Mouse (Mus musculus): ENCODE measurements around the gene Wfdc8. TPM values are rescaled to one million over a fixed set of nuclear protein-coding genes. Genes with fewer than 3 reads are reported as not detected.
"Not testable (repeated sequence)": the region's sequence is repeated elsewhere in the genome, so short reads cannot be mapped to it uniquely, and the experiment has no call there.

The Wfdc8 gene
- total RNA-seq, 2 experiments from 2014 or later, result not detected

- peak; percentile 7 for TF ChIP-seq CTCF (IDR thresholded peaks at IDR 0.05)
- intact Hi-C loops (cut with DNase I), result no loop called here
- no peak overlapping the region for H3K27ac ChIP-seq
- H3K4me3 ChIP-seq, result no peak overlapping the region
- no peak for DNase-seq (ENCODE audit: extremely low spot score in 1 of 2, low spot score in 2 of 2)
These were observed 9.9 kb downstream of the Wfdc8 start for GRCm38 (mm10) chr2:164603482-164603881.

- intact Hi-C loops (cut with DNase I), result no loop called here
- Histone ChIP-seq H3K27ac (no peak overlapping the region), H3K4me3 (no peak overlapping the region)
- peak; percentile 21 for TF ChIP-seq CTCF (IDR thresholded peaks at IDR 0.05)
- DNase-seq (ENCODE audit: extremely low spot score in 1 of 2, low spot score in 2 of 2), result no peak
These were observed 13.2 kb downstream of the Wfdc8 start for GRCm38 (mm10) chr2:164600179-164600578.

DNA sequence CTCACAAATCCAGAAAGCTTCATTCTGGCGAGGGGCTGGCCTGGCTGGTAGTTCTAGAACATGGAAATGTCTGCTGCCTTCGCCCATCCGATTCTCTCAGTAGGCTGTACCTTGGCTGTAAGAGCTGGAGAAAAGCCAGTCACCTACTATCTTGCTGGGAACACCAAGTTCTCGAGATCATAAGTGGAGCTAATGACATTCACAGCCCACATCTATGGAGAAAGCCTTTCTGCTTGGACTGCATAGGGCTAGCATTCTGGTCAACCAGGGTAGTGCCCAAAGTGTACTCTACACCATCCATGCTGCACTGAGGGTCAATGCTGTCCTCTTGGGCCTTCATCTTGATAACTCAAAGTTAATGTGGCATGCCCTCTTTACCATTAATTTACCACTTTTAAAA, 19.9 kb downstream of the Wfdc8 start, which contains the start of gene Eppin:
Eppin (minus strand) TSS at position 101 of the 400 bp plus-strand sequence.
- intact Hi-C loops (cut with DNase I), result no loop called here
- no peak within 1 kb of the TSS for H3K4me3 ChIP-seq

GRCm38 (mm10) chr2:164592014-164592413, 21.4 kb downstream of the Wfdc8 start:
- TF ChIP-seq CTCF (IDR thresholded peaks at IDR 0.05), result peak; percentile 78
- Histone ChIP-seq H3K4me3 (no peak overlapping the region), H3K27ac (no peak overlapping the region)
- intact Hi-C loops (cut with DNase I), result loop anchor here (1.0 kb wide), 1 partner anchor 134 kb away; no protein-coding TSS in a partner anchor
- peak; percentile 13 to 15 for DNase-seq (ENCODE audit: extremely low spot score in 1 of 2, low spot score in 2 of 2)

More for the DNA sequence above, 19.9 kb downstream of the Wfdc8 start, which contains the start of gene Eppin:
- H3K27ac ChIP-seq, result no peak within 1 kb of the TSS
- no peak for TF ChIP-seq CTCF (IDR thresholded peaks at IDR 0.05)
- no peak for DNase-seq (ENCODE audit: extremely low spot score in 1 of 2, low spot score in 2 of 2)

DNA sequence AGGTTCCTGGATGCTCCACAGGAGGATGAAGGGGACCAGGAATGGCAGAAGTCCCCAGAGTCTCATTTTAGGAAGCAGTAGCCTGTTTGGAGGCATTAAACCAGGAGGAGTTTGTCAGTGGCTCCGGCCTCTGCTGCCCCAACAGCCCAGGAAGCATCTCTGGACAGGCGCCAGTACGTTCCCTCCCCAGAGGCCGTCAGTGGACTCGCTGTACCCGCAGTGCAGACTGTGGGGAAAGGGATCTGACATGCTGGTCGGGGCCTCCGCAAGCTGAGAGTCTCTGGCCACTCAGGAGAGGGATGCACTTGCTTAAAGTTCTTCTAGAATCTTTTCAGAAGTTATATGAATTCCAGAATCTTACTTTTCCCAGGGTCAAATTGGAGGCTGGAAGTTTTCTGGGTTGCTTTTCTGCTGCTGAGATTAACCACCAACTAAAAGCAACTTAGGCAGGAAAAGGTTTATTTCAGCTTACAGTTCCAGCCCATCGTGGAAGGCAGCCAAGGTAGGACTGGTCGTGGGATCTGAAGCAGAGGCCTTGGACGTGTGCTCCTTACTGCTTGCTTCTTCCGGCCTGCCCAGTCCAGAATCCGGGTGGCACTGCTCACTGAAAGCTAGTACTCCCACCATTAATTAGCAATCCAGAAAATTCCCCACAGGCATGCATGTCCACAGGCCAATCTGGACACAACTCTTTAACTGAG, 28.3 kb downstream of the Wfdc8 start, which contains the start of gene Wfdc6a:
Wfdc6a (minus strand) TSS at position 423 of the 701 bp plus-strand sequence.
- H3K27ac ChIP-seq; DNase-seq (ENCODE audit: extremely low spot score in 1 of 2, low spot score in 2 of 2); H3K4me3 ChIP-seq; intact Hi-C loops (cut with DNase I): not testable (repeated sequence)

- intact Hi-C loops (cut with DNase I); H3K4me3 ChIP-seq; H3K27ac ChIP-seq; DNase-seq (ENCODE audit: extremely low spot score in 1 of 2, low spot score in 2 of 2): not testable (repeated sequence)
These were observed 40.1 kb downstream of the Wfdc8 start, which contains the start of gene Spint3 for GRCm38 (mm10) chr2:164573359-164573758. Spint3 (minus strand) TSS chr2:164573459.

DNA sequence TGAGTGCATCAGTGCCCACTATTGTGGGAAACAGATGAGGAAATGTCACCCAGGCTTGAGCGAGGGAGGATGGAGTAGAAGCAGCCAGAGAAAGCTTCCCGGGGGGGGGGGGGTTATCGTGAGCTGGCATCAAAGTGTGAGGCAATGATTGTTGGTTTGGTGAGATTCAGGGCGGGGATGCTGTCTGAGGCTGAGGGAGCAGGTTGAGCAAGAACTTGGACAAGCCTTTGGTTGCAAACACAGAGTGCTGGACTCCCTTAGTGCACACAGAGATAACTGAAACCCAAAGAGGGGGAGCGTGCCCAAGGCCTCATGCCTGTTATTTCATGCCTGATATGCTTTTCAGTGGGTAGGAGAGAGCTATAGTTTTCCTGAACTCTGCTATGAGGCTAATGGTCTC, 46.0 kb downstream of the Wfdc8 start:
- TF ChIP-seq CTCF (IDR thresholded peaks at IDR 0.05), result no peak
- Histone ChIP-seq H3K27ac (no peak overlapping the region), H3K4me3 (no peak overlapping the region)
- intact Hi-C loops (cut with DNase I), result no loop called here
- DNase-seq (ENCODE audit: extremely low spot score in 1 of 2, low spot score in 2 of 2), result no peak

DNA sequence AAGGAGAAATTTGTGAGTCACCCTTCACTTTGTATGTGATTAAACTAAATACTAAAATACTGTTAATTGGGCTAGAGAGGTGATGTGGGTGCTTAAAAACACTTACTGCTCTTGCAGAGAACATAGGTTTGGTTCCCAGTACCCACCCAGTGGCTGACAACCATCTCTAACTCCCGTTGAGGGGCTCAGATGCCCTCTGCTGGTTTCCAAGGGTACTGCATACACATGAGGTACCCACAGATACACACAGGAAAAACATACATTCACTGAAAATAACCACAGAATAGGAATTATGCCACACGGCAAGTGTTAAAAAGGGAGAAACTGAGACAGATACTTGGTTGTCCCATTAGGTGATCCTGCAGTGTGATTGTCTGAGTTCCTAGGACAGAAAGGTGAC, 46.4 kb downstream of the Wfdc8 start:
- peak; percentile 2; the same call in 1 of the 2 replicates for TF ChIP-seq CTCF (IDR thresholded peaks at IDR 0.05)
- no peak for DNase-seq (ENCODE audit: extremely low spot score in 1 of 2, low spot score in 2 of 2)
- H3K27ac ChIP-seq, result no peak overlapping the region
- intact Hi-C loops (cut with DNase I), result no loop called here
- no peak overlapping the region for H3K4me3 ChIP-seq

DNA sequence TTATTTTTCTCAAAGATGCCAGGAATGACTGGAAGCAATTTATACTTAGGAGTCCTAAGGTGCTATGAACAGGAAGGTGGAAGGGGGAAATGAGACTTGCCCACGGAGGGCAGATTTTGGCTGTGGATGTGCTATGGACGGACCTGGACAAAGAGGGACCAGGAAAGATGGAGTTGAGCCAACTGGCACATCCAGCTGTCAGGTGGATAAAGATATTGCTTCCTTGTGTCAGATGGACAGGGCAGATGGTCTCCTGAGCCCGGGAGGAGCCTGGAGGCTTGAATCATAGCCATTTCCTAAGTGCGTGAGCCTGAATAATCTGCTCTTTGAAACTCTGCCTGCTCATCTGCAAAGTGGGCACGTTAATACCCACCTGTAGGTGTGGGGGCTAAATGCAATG, 49.1 kb downstream of the Wfdc8 start:
- TF ChIP-seq CTCF (IDR thresholded peaks at IDR 0.05), result no peak
- intact Hi-C loops (cut with DNase I), result loop anchor here (5.0 kb wide), 1 partner anchor 147 kb away; no protein-coding TSS in a partner anchor
- DNase-seq (ENCODE audit: extremely low spot score in 1 of 2, low spot score in 2 of 2), result no peak
- Histone ChIP-seq H3K4me3 (no peak overlapping the region), H3K27ac (no peak overlapping the region)

DNA sequence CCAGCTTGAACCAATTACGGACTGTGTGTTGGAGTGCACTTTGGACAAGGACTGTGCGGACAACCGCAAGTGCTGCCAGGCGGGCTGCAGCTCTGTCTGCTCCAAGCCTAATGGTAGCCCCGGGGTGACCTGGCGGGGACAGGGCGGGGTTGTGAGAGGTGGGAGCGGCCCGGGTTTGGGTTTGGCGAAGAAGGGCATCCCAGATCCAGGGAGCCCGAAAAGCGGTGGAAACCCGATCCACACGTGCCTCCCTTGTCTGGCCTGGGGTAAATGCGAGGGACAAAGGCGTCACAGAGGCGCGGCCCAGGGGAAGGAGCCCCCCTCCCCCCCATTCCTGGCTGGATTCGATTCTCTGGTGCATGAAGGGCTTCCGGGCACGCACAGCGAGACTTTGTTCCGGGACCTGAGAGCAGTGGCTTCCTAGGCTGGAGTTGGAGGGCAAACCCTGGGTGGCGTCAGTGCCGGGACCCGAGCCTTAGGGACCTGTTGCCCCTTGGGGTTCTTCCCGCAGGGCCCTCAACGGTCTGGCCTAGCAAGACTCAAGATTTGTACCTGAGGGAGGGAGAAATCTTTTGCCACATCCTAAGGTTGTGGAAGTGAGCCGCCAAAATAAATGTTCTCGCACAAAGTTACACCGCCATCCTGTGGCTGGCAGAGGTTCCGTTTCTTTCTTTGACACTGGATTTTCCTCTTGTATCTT, 49.9 kb downstream of the Wfdc8 start:
- intact Hi-C loops (cut with DNase I), result loop anchor here (2.0 to 5.0 kb wide), 2 partner anchors 93 to 146 kb away; no protein-coding TSS in a partner anchor
- H3K4me3 ChIP-seq, result peak overlapping the region; percentile 36
- H3K27ac ChIP-seq, result no peak overlapping the region
- peak; percentile 68 for TF ChIP-seq CTCF (IDR thresholded peaks at IDR 0.05)
- DNase-seq (ENCODE audit: extremely low spot score in 1 of 2, low spot score in 2 of 2), result peak; percentile 24 to 57

DNA sequence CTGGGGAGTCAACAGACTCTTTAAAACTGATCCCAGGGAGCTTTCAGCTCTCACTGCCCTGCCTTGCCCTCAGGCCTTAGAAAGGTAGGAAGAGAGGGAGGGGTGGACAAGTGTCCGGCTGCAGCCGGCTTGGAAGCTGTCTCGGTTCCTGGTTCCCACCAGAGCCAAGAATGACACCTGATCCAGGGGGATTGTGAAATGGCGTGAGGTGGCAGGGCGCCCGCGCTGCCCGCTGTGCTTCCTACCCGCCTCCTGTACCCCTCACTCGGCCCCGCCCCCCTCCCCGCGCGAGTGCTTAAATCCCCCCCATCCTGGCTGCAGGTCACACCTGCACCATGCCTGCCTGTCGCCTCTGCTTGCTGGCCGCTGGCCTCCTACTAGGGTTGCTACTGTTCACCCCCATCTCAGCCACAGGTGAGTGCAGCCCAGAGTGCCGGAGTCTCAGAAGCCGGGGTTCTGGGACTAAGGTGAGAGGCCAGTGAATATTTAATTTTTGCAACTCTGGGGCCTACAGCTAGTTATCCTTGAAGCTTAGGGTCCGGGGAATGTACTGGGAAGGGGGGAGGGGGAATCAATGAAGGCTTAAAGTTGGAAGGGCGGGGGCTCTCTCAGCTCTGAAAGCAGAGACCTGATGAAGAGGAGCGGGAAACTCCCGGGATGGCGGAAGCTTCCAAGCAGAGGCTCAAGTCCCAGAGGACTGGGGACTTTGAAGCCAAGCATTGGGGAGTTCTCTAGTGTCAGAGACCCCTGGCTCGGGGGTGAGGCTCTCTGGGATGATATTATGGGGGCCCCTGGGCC, 50.8 kb downstream of the Wfdc8 start, which contains the start of gene Wfdc2:
Wfdc2 (plus strand) TSS at position 23 of the 798 bp plus-strand sequence.
- no peak within 1 kb of the TSS for H3K27ac ChIP-seq
- peak within 1 kb of the TSS; percentile 36 for H3K4me3 ChIP-seq
- no peak for DNase-seq (ENCODE audit: extremely low spot score in 1 of 2, low spot score in 2 of 2)
- no peak for TF ChIP-seq CTCF (IDR thresholded peaks at IDR 0.05)
- intact Hi-C loops (cut with DNase I), result loop anchor here (2.0 to 5.0 kb wide), 2 partner anchors 92 to 145 kb away; no protein-coding TSS in a partner anchor

Measured in left cerebral cortex, adult 2 months (tissue).